Mouse (Mus musculus) cerebellum, adult 2 months (tissue): ENCODE data around the gene Twf1.

Experiments
- CTCF ChIP-seq: fragments of 200-500 bp; IDR thresholded peaks from 2 replicates; pipeline ENCODE4 v1.5.1; 2011; ENCODE audit warnings: low read depth, mild to moderate bottlenecking, control low read depth, low read length, moderate library complexity, borderline replicate concordance; ENCODE audit not compliant: insufficient read depth
- POLR2A ChIP-seq: fragments of 200-500 bp; IDR thresholded peaks from 2 replicates; pipeline ENCODE4 v1.6.1; 2011; ENCODE audit warnings: low read length, control low read depth, borderline replicate concordance; ENCODE audit not compliant: insufficient read depth

DNA sequence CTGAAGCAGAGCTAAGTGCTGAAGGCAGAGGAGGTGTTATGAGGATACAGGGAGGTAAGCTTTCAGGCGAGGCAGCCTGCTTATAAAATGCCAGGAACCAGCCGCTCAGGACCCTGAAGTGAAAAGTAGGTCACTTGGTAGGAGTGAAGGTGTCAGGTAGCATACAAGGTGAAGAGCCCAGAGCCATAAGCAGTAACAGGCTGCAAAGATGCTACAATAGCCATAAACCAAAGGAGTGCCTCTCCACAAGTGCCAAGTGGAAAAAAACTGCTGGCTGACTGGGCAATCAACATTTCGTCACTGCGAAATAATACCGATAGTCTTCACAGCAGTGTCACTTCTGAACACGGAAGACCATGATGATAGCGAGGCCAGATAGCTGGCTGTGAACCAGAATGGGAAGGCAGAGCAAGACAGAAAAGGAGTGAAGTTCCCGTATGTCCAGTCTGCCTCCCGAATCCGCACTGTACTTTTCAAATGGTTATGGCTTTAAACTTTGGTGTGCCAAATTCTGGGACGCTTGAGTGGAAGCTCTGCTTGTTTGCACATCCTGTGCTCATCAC lies 10.5 kb upstream of the Twf1 start:
- TF ChIP-seq CTCF (no peak), POLR2A (no peak)
